Mouse (Mus musculus) cortical plate, adult 2 months (tissue): ENCODE results near the gene Tnf. TPM values are rescaled to one million over a fixed set of nuclear protein-coding genes. Genes with fewer than 3 reads are reported as not detected.

ENCODE experiments used
- H3K27ac ChIP-seq: fragments of 200-500 bp; 2 replicates; pipeline ENCODE4 v1.5.1; 2012; ENCODE audit warnings: low read length, control low read depth, inconsistent platforms; ENCODE audit not compliant: insufficient read depth
- H3K4me1 ChIP-seq: fragments of 200-500 bp; 2 replicates; pipeline ENCODE4 v1.6.1; 2011; ENCODE audit warnings: low read length; ENCODE audit not compliant: control insufficient read depth, insufficient read depth
- H3K4me3 ChIP-seq: fragments of 200-500 bp; 2 replicates; pipeline ENCODE4 v1.5.1; 2011; ENCODE audit warnings: mild to moderate bottlenecking, low read length, control low read depth; ENCODE audit not compliant: insufficient read depth
- CTCF ChIP-seq: fragments of 200-500 bp; IDR thresholded peaks from 2 replicates; pipeline ENCODE4 v1.5.1; 2011; ENCODE audit warnings: mild to moderate bottlenecking, control low read depth, low read length; ENCODE audit not compliant: insufficient read depth; ENCODE audit errors: extremely low read depth
- POLR2A ChIP-seq: fragments of 200-500 bp; IDR thresholded peaks from 2 replicates; pipeline ENCODE4 v1.6.1; 2011; ENCODE audit warnings: mild to moderate bottlenecking, low read length, control low read depth; ENCODE audit not compliant: insufficient read depth; ENCODE audit errors: extremely low read depth
- polyA plus RNA-seq: library from polyadenylated mRNA; depleted of rRNA; stranded (reverse); fragments of >200 nt; gene quantifications from 2 replicates; pipeline ENCODE4 v1.2.3, GENCODE M21; 2012

Gene Tnf
- polyA plus RNA-seq, 1 experiment, result 0.06 TPM

GRCm38 (mm10) chr17:35202442-35202841 lies 635 bp upstream of the Tnf start:
- no peak overlapping the region for H3K4me3 ChIP-seq
- no peak overlapping the region for H3K27ac ChIP-seq
- no peaks in the 10 kb centered on the region for H3K4me1 ChIP-seq
- no peak for TF ChIP-seq POLR2A
- TF ChIP-seq CTCF, result no peak

- no peak for TF ChIP-seq POLR2A
- no peak for TF ChIP-seq CTCF
- Histone ChIP-seq H3K4me3 (no peak overlapping the region), H3K27ac (no peak overlapping the region), H3K4me1 (no peaks in the 10 kb centered on the region)
Measured at GRCm38 (mm10) chr17:35201128-35201527, 679 bp downstream of the Tnf start.

- Histone ChIP-seq H3K4me1 (no peaks in the 10 kb centered on the region), H3K27ac (no peak overlapping the region), H3K4me3 (no peak overlapping the region)
- TF ChIP-seq CTCF (no peak), POLR2A (no peak)
Measured at GRCm38 (mm10) chr17:35200398-35200797, 1.4 kb downstream of the Tnf start.

- no peak overlapping the region for H3K4me3 ChIP-seq
- H3K4me1 ChIP-seq, result no peaks in the 10 kb centered on the region
- H3K27ac ChIP-seq, result no peak overlapping the region
- no peak for TF ChIP-seq POLR2A
- TF ChIP-seq CTCF, result no peak
Measured at GRCm38 (mm10) chr17:35198946-35199345, 2.9 kb downstream of the Tnf start.

GRCm38 (mm10) chr17:35198029-35198428 lies 3.8 kb downstream of the Tnf start:
- Histone ChIP-seq H3K4me1 (no peaks in the 10 kb centered on the region), H3K4me3 (no peak overlapping the region), H3K27ac (no peak overlapping the region)
- TF ChIP-seq POLR2A, result no peak
- no peak for TF ChIP-seq CTCF

- no peak for TF ChIP-seq CTCF
- TF ChIP-seq POLR2A, result no peak
- Histone ChIP-seq H3K27ac (no peak overlapping the region), H3K4me1 (no peaks in the 10 kb centered on the region), H3K4me3 (no peak overlapping the region)
Measured at GRCm38 (mm10) chr17:35197126-35197525, 4.7 kb downstream of the Tnf start.

- Histone ChIP-seq H3K27ac (no peak overlapping the region), H3K4me1 (no peaks in the 10 kb centered on the region), H3K4me3 (no peak overlapping the region)
- TF ChIP-seq CTCF (no peak), POLR2A (no peak)
Measured at GRCm38 (mm10) chr17:35196321-35196641, 5.5 kb downstream of the Tnf start.

- TF ChIP-seq POLR2A, result no peak
- TF ChIP-seq CTCF, result peak; percentile 56
- Histone ChIP-seq H3K4me1 (no peaks in the 10 kb centered on the region), H3K4me3 (0 out of 2 replicates have a peak overlapping the region, but pooled peaks have one; percentile 13), H3K27ac (no peak overlapping the region)
Measured at GRCm38 (mm10) chr17:35195631-35196320, 6.0 kb downstream of the Tnf start.

- Histone ChIP-seq H3K4me3 (no peak overlapping the region), H3K4me1 (no peaks in the 10 kb centered on the region), H3K27ac (no peak overlapping the region)
- TF ChIP-seq CTCF (no peak), POLR2A (no peak)
Measured at GRCm38 (mm10) chr17:35194844-35195630, 6.8 kb downstream of the Tnf start.

GRCm38 (mm10) chr17:35193881-35194843 lies 7.6 kb downstream of the Tnf start, which contains the start of gene Ltb:
Gene Ltb, plus strand, starts transcription at chr17:35194439.
- Histone ChIP-seq H3K4me1 (no peaks in the 10 kb centered on the region), H3K27ac (no peak within 1 kb of the TSS), H3K4me3 (no peak within 1 kb of the TSS)
- no peak for TF ChIP-seq CTCF
- TF ChIP-seq POLR2A, result no peak
